Mouse (Mus musculus): ENCODE results near the gene St3gal3.

The St3gal3 gene

DNA sequence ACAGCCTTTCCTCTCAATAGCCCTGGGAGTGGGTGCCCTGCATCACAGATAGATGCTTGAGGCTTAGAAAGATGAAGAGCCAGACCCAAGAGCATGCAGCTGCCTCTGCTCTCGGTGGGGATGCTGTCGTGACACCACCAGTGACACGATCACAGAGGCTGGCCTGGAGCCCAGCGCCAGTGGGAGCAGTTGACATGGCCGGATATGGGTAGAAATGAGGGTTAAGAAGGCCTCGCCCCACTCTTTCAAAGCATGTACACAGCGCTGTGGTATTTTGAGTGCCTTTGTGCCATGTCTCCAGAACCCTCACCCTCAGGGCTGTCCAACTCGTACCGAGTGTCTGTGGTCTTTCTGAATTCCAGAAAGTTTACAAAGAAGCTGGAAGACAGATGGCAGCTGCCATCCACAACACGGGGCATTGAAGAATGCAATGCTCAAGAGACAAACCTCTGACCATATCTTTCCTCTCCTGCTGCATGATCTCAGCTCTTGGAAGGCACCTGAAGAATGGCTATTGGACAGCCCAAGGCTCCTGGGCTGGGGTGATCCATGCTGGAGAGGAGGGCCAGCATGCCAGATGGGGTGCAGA lies 118.3 kb downstream of the St3gal3 start:
- DNase-seq: no peak

- no peak for DNase-seq
Measured at GRCm38 (mm10) chr4:118015636-118016035, 119.1 kb downstream of the St3gal3 start.

DNA sequence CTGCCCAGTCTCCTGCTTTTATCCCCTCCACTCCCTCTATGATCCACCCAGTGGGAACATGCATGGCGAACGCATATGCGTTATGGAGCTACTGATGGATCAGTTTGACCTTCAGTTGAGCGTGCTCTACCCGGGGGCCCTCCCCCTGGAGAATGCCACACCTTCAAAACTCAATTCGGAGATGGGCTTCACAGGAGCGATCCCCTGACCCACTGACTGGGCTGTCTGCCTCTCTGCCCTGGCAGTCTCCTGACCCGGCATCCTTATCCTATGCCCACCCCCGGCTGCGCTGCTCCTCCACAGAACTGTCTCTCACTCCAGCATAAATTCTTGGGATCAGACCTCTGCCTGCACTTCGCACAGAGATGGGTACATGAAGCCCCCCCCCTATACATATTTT lies 119.6 kb downstream of the St3gal3 start:
- DNase-seq: no peak

DNA sequence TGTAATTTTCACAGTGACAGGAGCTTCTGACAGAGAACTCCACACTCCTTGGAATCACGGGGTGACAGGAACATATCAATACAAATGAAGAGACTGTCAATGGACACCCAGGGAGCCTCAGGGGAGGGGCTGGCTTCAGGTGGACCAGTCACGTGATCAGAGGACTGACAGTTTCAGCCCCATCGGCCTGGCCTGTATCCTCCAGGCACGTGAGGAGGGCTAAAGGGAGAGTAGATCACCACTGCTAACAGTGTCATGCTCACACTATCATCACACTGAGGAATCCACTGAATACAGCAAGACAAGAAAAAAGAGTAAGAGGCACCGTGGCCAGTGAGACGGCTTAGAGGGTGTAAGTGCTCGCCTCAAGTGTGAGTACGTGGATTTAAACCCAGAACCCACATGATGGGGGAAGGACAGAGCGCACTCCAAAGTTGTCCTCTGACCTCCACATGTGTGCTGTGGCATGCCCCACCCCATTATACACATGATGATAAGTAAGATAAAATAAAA lies 124.0 kb downstream of the St3gal3 start:
- DNase-seq: no peak

GRCm38 (mm10) chr4:118008433-118009033 lies 126.2 kb downstream of the St3gal3 start:
- no peak for DNase-seq

DNA sequence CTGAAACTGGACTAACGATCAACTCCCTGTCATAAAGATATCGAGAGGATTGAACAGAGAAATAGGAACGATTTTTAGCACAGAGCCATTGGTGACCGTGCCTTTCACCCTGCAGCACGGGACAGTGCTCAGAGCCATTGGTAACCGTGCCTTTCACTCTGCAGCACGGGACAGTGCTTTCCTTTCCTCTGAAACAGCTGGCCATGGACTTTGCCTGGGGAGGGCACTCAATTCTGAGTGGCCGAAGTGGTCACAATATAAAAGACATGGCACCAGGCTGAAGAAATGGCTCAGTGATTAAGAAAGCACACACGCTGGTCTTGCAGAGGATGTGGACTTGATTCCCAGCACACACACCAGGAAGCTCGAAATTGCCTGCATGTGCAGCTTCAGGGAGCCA lies 133.4 kb downstream of the St3gal3 start:
- no peak for DNase-seq

- DNase-seq: no peak
Measured at GRCm38 (mm10) chr4:118000605-118001208, 134.0 kb downstream of the St3gal3 start.

DNA sequence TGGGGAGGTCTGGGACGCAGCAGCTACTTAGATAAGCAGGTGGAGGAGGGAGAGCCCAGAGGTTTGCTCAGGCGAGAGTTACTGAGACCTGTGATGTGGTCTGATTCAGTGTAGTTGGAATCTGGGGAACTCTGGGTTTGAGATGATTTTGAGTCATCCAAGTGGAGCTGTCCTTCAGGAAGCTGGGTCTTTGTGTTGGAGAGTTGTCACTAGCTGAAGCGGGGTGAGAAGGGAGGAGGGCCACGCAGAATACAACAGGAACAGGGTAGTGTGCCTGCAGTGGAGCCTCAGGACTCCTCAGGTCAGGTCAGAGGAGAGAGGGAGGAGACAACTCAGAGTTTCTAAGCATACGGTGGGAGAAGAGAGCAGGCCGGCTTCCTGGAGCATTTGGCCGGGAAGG lies 134.8 kb downstream of the St3gal3 start:
- DNase-seq: no peak

DNA sequence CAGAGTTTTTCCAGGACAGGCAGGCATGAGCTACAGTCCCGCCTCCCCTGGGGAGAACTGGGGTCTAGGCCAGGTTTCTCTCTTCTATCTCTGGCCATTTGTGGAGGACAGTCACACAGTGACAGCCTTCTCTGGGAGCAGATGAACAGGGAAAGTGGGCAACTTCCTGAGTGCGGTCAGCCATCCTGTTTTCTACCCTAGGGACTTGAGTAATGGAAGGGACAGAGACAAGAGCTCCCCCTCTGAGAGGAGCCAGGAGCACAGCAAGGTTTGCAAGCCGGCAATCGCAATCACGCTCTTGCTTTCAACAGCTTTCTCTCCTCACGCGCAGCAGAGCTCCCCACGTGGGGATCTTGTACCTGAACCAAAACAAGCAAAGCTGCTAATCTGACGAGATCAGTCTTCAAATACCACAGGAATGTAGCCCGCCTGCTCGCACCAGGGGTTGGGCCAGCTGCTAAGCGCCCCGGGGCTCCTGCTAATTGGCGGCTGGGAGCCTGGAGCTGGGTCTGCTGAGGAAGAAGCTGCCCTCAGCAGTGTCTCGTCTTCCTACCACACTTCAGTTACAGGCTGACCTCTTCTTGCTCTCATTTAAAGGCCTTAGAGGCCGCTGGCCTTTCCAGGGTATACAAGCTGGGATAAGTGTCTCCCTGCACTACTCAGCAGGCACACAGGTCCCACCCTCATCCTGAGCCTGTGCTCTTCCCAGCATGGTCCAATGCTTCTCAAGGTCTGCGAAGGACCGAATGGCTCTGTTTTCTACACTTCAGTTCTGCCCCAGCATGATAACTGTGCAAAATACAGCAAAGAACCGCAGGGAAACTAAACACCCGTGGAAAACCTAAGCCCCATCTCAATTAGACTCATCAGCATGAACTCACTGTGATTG lies 137.1 kb downstream of the St3gal3 start:
- no peak for DNase-seq

DNA sequence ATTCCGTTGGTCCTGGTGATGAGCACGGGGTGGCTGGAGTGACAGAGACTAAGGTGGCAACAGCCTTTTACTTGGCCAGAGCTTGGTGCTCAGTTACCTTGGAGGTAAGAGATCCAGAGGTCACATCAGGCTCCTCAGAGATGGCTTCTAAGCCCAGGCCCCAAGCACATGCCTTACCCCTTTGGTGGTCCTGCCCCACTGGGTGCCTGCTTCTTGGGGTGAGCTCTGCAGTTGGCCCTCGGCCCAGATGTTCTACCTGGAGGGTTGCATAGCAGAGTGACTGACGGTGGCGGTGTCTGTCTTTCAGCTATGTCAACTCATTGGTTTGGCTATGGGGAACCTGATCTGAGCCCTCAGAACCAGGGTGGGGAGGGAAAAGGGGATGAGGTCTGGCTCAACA lies 138.0 kb downstream of the St3gal3 start:
- DNase-seq: no peak

- DNase-seq: no peak
Measured at GRCm38 (mm10) chr4:117995461-117995860, 139.3 kb downstream of the St3gal3 start.

DNA sequence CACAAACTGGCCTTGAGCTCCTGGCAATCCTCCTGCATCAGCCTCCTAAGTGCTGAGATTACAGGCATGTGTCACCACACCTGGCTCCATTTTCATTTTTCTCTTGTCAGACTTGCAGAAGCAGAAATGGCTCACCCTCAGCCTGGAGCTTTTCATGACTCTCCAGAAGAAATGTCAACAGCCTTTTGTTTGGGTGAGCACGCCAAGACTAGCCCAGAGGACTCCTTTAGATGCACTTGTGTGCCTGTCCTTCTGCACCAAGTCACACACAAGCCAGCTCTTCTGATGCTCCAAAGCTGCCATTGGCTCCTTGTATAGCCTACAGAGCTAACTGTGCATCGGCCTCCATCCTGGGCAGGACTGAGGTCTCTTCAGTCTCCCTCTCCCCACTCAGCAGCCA lies 141.3 kb downstream of the St3gal3 start:
- DNase-seq: no peak

- no peak for DNase-seq
Measured at GRCm38 (mm10) chr4:117992872-117993271, 141.8 kb downstream of the St3gal3 start.

DNA sequence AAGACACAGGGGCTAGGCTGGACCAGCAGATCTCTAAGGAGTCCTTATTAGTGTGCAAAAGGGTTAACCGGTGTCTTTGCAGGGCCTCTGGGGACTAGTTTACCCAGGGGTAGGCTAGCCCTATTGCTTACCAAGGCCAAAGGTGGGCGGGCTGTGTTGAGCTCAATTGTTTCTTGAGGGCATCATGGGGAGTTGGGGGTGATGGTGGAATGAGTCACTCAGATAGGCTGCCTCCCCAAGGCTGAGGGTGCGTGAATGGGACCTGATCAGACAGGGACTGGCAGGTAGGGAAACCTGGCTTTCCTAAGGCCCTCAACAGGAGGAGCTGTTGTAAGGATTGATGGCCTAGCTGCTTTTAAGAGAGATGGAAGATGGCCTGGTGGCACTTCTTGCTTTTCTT lies 142.7 kb downstream of the St3gal3 start:
- DNase-seq: no peak

- DNase-seq: no peak
Measured at GRCm38 (mm10) chr4:117991055-117991627, 143.6 kb downstream of the St3gal3 start.

DNA sequence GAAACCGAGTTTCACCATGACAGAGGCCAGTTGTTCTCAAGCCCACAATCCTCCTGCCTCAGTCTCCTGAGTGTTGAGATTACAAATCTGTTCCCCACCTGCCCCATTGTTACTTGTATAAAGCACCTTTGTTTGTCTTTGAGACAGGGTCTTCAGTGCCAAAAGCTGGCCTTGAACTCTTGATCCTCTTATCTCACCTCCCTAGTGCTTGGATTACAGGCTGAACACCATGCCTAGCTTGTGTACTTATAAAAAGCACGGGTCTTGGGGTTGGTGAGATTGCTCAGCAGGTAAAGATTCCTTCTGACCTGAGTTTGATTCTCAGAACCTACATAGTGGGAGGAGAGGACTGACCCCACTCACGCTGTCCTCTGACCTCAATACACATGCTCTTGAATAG lies 144.1 kb downstream of the St3gal3 start:
- DNase-seq: no peak

DNA sequence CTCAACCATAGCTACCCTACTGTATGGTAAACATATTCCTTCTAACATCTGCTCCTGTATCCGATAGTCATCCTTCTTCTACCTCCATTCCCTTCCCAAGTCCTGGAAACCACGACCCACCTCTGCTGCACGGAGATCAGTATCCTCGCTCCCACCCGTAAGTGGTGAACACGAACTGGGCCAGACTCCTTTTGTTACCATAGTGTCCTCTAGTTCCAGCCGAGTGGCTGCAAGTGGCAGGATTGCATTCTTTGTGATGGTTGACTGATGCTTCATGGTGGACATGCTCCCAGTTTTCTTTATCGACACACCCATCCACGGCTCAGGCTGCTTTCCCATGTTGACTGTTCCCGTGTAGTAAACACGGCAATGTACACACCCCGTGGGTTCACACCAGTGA lies 144.9 kb downstream of the St3gal3 start:
- DNase-seq: no peak

- DNase-seq: no peak
Measured at GRCm38 (mm10) chr4:117986766-117987165, 147.9 kb downstream of the St3gal3 start.

- DNase-seq: no peak
Measured at GRCm38 (mm10) chr4:117984993-117985587, 149.6 kb downstream of the St3gal3 start.

DNA sequence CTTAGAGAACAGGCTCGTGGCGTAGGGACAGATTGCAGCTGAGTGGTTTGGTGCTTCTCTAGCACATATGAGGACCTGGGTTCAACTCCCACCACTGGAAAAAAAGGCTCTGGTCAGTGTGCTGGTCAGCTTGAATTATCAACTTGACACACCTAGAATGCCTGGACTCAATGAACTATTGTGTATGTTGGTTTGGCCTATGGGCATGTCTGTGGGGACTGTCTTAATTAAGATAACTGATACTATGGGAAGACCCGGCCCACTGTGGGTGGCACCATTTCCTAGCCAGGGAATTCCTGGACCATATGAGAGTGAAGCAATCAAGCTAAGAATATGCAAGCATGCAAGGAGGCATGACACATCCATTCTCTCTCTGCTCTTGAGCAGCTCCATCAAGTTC lies 150.5 kb downstream of the St3gal3 start:
- DNase-seq: no peak

DNA sequence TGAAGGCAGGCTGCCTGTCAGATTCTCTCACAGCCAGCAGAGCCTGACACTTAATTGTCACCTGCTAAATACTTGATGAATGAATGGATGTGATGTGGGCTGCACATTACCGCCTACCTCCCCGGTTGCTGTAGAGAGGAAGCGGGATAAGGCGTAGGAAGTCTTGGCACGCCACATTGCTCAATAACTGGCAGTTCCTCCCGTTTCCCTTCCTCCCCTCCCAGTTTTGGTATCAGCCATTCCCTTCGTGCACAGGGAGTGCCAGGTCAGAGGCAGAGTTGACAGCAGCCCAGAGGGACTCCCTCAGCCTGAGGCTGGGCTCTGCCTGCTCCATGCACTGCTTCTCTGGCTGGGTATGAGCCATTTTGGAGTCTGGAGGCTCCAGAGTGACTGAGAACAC lies 152.0 kb downstream of the St3gal3 start:
- no peak for DNase-seq

- no peak for DNase-seq
Measured at GRCm38 (mm10) chr4:117981518-117981917, 153.2 kb downstream of the St3gal3 start.

- DNase-seq: no peak
Measured at GRCm38 (mm10) chr4:117980161-117980560, 154.6 kb downstream of the St3gal3 start.
